Mouse (Mus musculus): ENCODE results near the gene Ppp1r14b.

The Ppp1r14b gene

DNA sequence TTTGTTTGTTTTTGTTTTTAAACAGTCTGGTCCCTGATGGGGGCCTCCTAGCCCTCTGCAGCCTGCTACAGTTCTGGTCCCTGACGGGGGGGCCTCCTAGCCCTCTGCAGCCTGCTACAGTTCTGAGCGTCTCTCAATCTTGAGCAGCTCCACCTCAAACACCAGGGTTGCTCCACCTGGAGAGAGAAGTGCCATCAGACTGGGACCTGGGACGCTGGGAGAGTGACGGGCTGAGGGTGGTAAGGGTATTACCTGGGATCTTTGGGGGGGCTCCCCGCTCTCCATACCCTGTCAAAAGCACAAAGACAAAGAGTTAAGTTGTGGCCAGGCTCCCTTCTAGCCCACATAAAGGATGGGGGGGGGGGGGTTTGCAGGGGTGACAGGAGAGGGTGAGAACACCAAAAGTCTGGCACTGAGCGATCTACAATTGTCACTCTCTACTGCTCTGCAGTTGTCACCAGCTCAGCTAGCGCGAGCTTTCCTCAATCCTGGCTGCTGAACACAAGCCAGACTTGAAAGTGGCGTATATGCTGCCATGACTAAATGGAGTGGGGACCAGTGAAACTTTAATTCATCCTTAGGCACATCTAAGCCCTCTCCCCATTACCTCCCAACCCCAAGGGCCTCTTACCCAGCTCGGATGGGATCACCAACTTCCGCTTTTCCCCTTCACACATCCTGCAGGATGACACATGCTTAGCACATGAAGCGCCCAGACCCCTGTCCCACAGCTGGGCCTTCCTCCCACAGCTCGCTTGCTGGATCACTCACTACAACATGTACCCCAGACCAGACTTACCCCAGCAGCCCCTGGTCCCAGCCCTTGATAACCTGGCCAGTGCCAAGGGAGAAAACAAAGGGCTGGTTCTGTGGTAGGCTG is 3.2 kb downstream of the Ppp1r14b start:
- DNase-seq: no peak

DNA sequence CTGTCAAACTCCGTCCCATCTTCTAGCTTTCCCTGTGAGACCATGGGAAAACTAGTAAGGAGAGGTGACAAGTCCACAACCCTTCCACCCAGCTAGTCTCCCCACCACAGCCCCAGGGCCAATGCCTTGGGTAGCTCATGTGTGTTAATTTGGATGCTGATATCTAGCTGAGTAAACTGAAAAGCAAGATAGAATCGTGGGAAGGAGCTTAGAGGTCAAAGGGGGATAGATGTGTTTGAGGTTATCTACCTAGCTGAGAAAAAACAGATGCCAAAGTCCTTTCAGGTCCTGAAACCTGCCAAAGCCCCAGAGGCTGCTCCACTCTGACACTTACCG is 3.8 kb downstream of the Ppp1r14b start:
- DNase-seq: no peak

DNA sequence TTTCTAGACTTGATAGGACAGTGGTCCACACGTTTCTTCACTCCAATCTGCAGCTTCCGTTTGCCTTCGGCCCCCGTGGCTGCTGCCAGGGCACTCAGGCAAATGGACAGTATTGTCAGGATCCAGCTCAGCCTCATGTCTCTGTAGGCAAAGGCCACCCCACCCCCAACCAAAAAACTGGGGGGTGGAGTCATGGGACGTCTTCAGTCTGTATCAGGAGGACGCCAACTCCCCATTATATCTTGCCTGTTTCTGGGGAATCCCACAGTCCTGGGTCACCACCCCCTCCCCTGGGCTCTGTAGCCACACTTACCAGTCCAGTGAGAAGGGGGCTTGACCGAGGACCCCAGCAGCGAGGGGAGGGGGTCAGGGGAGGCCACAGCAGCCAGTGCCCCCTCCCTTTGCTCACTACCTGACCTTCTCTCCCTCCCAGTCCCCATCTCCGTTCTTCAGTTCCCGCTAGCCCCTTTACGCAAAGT is 4.3 kb downstream of the Ppp1r14b start:
- DNase-seq: peak; percentile 70

DNA sequence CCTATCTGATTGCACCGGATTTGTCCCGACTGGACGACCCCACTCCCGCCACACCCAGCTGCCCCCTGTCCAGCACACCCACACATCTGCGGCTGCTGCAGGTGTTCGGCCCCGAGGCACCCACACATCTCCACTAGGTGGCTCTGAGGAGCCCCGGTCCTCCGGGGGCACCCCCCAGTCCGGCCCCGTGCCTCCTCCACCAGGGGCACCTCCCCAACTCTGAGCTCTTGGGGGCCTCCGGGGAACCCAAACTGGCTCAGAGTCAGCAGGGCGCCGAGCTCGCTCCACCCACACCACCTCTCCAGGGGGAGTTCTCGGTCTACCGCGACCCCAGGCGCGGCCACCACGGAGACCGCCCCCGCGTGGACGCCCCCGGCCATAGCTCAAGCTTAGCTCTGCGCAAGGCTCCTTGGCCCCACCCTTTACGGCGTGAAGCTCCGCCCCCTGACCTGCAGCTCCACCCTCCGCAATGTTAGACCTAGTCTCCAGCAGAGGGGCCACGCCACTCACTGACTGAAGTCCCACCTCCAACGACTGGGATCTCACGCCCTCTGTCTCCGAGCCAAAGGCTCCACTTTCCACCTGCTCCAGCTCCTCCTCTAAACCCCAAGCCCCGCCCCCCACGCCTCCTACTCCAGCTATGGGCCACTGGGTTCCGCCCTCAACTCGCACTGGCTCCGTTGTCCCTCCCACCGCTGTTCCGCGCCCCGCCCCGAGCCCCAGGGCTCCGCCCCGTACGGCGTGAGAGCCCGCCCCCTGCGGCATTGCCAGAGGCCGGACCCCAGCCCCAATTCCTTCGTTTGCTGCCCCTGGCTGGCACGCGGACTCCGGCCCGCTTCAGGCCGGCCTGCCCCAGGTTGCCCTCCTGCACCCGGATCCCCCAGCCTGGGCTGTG is 5.0 kb downstream of the Ppp1r14b start:
- DNase-seq: peak; percentile 99

DNA sequence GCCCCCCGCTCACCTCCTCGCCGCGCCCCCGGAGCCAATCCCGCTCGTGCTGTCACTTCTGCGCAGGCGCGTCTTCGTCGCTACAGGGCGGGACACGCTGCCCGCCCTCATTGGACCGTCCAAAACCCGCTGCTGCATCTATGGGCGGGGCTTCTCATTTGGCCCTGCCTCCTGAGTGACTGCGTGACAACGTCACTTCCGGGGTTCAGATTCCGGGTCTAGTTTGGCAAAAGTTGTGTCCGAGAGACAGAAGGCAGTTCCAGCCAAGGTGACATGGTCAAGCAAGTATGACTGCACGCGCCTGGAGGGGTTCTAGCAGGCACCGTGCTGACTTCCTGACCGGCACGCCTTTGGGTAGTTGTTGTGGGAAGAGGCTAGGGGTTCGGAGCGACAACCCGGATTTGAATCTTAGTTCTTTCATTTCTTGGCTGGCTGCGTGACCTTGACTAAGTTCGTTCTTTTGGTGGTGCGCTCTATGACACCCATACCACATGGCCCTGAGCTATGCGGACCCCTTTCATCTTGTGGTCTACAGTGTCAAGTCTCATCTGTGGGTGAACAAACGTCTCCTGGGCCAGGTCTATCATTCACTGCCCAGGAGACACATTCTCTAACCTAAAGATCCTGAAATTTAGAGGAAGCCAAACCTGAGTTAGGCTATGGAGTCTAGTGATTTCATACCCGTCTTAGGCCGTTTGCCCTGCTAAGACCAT is 5.8 kb downstream of the Ppp1r14b start, which contains the start of gene Fkbp2:
Gene Fkbp2 (minus strand): TSS at position 121 of the 713 bp plus-strand sequence.
- DNase-seq: peak; percentile 99

DNA sequence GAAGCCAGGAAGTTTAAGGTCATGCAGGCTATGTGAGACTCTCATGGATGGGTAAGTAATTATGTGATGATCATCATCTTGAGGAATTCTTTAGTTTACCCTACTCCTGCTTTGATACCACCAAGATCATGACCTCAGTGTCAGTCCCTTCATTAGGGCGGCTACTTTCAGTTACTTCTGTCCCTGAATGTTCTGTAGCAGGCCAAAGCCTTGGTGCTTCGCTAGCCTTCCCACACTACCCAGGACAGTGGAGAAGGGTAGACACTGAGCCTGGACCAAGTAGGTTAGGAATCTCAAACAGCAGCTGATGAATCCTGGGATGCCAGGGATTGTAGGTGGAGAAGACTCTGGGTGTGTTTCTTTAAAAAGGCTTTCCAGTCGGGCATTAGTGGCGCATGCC is 6.7 kb downstream of the Ppp1r14b start:
- DNase-seq: no peak

DNA sequence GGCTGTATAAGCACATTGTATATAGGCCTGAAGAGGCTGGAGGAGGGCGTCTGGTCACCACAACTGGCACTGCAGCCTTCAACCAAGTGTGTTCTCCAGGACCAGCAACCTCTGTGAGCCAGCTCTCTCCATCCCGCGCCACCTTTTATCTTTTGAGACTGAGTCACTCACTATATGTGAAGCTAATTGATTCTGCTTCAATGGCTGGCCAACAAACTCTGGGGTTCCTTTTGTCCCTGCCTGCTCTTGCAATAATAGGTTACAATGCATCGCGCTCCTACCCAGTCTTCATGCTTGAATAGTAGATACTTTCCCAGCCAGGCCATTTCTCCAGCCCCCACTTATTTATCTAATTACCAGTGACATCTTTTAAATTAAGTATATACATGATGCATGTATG is 8.9 kb downstream of the Ppp1r14b start:
- no peak for DNase-seq

DNA sequence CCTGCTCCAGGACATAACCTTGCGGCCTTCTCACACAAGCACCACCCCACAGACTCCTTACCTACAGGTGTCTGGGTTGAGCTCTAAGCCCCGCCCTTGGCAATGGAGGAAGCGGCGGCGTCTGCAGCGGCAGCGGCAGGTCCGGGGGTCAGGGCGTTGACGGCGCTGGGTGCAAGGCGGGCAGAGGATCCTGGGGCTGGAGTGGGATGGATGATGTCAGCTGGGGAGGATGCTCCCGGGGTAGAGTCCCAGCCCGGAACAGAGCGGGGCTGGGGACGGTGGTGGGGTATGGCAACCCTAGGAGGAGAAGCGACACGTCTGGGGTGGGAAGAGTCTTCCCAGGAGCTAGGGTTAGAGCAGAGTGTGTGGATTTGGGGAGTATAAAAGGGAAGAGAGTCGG is 10.5 kb downstream of the Ppp1r14b start:
- no peak for DNase-seq

DNA sequence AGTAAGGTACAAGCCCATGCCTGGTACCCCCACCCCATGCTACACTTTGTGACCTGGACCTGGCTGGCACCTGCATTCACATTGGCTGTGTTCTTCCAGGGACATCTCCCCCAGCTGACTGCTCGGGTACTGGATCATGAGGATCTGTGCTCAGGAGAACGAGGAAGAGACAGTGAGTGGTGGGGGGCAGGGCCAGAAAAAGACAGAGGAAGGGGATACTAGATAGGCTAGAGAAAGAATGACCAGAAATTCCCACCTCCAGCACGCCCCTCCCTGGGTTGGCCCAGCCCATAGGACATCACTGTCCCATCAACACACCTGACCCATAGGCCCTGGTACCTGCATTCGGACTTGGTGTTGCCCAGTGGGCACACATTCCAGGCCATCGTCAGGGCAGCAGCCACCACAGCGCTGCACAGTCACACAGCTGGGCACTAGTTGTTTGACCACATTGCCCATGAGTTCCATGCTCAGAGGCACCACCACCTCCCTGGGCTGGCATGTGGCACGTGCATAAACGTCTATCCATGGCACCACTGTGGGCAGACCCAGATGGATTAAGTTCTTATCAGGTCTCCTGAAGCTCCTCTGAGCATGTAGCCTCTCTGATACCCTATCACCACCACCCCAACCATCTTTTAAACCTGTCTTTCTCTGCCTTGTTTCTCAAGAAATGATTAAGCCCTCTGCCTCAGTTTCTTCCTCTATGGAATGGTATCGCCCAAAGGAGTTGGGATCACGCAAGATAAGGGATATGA is 11.4 kb downstream of the Ppp1r14b start:
- no peak for DNase-seq

DNA sequence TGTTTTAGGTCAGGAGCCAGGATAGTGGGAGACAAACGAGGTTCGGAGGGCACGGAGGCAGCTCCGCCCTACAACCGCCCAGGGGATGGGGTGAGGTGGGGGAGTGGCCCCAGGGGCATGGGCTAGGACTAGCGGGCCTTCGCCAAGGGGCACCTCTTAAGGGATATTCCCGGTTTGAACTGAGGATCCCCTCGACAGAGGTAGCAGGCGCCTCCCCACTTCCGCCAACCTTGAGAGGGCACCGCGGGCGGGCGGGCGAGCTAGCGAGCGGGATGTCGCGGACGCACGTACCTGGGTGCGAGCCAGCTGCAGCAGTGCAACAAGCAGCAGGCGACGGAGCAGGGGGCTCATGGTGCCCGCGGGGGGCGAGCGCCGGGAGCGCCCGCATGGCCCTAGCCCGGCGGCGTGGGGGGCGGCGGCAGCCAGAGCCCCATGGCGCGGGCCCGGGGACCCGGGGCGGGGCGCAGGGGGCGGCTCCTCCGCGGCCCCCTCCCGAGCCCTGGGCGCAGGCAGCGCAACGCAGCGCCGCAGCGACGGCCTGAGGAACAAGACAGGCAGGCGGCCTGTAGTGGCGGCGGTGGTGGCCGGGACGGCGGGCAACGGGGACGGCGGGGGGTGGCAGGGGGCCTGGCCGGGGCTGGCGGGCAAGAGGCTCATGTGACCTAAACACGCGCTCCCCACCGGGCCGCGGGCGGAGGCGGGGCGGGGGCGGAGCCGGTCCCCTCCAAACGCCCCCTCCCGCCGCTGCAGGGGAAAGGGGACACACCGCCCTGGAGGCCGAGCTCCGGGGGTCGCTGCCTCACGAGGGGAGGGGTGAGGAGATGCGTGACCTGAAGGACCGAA is 12.5 kb downstream of the Ppp1r14b start, which contains the start of gene Vegfb:
Gene Vegfb (minus strand): TSS at position 591 of the 843 bp plus-strand sequence.
- DNase-seq: peak; percentile 73

DNA sequence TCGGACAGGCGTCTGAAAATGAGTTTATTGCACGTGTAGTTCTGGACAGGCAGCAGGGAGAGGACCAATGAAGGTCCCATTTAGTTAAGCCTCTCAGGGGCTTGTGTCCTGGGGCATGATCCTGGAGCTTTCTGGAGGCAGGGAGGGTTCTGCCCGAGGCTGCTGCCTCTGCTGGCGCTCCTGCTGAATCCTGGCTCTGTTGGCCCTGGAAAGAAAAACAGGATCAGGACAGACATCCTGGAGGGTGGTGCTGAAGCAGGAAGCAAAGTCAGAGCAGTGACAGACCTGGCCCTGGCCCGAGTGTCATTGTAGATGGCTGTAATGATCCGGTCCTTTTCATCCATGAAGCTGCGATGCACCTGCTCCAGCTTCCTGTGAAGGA is 13.1 kb downstream of the Ppp1r14b start:
- no peak for DNase-seq

DNA sequence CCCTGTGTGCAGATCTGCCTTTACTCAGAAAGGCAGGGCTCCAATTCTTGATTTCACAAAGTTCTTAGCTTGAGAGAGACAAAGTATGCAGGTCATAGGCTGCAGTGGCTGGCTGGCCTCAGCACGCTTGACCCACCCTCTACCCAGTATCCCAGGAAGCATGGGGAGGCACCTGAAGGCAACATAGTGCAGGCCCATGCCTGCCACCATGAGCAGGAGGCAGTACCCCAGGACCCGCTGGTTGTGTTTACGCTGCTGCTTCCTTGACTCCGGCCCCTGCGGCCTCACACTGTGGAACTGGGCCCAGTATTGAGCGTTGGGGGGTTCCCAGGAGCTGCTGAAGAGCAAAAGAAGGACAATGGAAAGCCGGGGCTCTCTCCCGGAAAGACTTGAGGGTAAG is 14.5 kb downstream of the Ppp1r14b start:
- DNase-seq: peak; percentile 38

DNA sequence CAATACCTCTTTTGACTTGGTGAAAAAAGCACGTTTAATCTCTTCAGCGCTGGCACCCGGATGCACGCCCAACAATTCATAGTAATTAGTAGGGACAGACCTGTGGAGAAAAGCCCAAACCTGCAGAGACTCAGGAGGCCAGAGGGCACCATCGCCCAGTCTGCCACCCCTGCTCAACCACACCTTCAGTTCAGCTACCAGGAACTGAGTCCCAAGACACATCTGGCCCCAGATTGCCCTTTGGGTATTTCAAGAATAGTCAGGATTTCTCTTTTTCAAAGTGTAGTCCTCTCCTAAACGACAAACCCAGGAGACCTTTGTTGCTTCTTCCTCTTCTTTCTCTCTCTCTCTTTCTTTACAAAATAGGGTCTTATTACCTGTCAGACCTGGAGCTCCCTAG is 15.9 kb downstream of the Ppp1r14b start:
- DNase-seq: peak; percentile 19

DNA sequence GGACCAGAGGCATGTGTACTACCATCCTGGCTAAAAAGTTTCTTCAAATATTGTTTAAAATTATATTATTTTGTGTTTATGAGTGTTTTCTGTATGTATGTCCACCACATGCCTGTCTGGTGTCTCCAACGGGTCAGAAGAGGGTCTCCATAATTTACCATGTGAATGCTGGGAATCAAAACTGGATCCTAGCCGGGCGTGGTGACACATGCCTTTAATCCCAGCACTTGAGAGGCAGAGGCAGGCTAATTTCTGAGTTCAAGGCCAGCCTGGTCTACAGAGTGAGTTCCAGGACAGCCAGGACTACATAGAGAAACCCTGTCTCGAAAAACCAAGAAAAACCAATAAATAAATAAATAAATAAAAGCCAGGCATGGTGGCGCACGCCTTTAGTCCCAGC is 16.4 kb downstream of the Ppp1r14b start:
- DNase-seq: peak; percentile 25

DNA sequence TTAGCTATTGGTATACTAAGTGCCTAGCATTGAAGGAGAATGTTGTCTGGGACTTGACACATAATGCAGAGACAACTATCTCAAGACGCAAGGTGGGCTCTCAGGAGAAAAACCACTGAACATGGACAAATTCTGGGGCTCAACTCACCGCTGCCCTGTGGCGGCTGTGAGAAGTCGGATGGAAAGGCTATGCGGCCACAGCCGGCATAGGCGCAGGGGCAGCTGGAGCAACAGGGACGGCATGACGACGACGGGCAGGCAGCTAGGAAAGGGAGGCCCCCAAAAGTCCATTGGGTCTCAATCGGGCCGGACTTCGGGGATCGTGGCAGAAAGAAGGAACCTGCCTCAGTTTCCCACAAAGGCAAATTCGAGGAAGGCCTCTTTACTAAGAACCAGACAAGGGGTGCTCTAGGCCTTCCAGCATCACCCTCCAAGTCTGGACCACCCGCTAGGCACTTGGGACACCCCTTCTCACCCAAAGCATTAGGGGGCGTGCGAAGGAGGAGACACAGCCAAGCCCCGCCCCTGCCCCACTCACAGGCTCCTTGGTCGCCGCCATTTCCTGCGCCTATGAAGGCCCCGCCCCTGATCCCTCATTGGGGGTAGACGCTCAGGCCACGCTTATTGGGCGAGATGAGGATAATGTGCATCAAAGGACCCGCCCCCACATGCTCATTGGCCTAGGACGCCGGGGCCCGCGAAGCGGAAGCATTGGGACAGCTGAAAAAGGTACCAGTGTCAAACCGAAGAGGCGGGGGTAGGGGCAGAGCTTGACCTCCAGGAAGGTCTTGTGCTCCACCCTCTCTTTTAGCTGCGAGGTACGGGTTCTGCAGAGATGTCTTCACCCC is 17.5 kb downstream of the Ppp1r14b start, which contains the start of gene Dnajc4:
Gene Dnajc4 (minus strand): TSS at position 562 of the 848 bp plus-strand sequence.
- peak; percentile 95 for DNase-seq

DNA sequence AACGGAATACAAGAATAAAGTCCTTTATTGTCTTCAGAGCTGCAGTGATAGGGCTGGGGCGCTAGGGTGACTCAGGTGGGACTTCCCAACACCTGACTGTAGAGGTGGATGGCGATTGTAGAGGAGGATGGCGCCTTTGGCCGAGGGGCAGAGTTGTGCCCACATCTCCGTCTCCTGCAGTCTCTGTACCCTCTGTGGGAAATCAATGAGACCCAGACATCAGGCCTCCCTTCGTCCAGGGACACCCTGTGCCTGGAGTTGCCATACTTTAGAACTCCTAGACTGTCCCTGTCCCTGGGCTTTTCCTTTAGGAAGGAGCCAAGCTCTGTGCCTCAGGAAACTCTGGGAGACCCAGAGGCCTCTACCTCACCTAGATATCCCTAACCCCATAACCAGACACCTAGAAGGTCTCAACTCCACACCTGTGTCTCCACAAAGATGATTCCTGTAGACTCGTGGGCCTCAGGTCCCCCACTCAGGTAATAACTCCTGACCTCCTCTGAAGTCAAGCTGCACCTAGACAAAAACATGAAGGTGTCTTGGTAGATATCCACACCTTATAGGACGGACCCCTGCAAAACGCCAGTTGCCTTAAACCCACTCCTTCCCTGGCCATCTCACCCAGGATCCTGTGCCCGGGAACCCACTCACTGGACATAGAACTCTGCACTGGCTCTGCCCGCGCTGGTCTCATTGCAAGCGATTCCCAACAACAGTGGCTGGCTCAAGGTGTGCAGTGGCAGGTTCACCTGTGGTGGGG is 18.4 kb downstream of the Ppp1r14b start:
- DNase-seq: peak; percentile 25

DNA sequence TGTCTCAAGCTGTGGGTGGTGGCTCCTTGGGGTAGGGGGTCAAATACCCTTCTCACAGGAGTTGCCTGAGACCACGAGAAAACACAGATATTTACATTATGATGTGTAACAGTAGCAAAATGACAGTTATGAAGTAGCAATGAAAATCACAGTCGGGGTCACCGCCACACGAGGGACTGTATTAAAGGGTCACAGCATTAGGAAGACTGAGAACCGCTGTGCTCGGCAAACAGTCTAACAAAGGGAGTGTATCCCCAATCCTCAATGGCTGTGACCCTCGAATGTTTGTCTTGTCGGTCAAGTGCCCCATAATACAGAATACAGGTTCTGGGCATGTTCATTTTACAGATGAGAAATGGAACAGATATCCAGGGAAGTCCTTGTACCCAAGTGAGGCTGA is 19.2 kb downstream of the Ppp1r14b start:
- DNase-seq: no peak

DNA sequence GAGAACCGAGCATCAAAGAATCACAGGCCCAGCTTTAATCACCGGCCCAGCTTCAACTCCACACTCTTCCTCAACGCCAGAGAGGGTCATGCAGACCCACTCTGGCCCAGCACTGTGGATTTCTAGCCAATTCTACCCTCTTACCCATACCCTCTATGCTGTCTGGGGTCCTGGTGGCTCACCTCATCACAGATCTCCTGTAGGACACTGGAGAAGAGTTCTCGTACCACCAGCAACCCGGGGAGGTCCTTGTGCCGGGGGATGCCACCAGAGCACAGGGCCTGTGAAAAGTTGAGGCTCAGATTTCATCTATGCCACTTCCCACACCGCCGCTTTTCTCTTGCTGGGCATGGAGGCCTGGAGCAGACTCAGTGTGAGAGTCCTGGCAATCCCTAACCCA is 19.7 kb downstream of the Ppp1r14b start:
- no peak for DNase-seq

DNA sequence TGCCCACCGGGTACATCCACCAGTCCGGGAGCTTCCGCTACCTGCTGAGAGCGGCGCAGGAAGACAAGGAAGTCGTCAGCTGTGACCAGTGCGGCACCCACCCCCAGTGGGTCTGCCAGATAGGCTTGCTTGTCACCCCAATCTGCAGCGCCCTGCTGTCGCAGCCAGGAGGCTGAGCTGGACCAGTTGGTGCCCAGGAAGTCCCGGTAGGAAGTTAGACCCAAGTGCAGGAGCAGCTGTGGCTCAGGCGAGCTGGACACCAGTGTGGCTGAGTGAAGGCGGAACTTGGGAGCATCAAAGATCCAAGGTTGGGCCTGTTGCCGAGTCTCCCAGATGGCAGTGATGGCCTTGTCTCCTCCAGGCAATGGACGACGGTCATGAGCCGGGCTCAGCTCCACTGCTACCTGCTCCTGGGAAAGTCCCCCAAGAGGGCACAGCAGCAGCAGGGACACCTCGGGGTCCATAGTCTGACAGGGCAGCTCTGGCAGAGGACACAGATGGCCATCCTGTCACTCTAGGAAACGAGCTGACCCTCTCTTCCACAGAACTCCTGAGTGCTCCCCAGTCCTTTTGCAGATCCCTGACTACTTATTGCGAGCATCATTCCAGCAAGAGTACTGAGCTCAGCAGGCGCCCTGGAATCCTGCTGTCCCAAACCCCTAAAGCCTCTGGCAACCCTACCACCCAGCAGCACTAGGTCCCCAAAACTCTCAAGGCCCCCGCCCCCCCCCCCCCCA is 20.7 kb downstream of the Ppp1r14b start:
- no peak for DNase-seq
